Mouse (Mus musculus) testis, adult 2 months (tissue): ENCODE measurements around the gene Zfp94.
A peak's percentile ranks its signal among the peaks of the same experiment; 100 is the strongest.

Experiments used
- CTCF ChIP-seq: fragments of 200-500 bp; IDR thresholded peaks from 2 replicates; pipeline ENCODE4 v1.5.1; 2012; ENCODE audit warnings: low read depth, mild to moderate bottlenecking, inconsistent platforms, low read length, moderate library complexity; ENCODE audit not compliant: control insufficient read depth, insufficient read depth, insufficient replicate concordance
- POLR2A ChIP-seq: fragments of 200-500 bp; IDR thresholded peaks from 2 replicates; pipeline ENCODE4 v1.6.1; 2012; ENCODE audit warnings: low read depth, mild to moderate bottlenecking, inconsistent platforms, low read length, moderate library complexity; ENCODE audit not compliant: control insufficient read depth

DNA sequence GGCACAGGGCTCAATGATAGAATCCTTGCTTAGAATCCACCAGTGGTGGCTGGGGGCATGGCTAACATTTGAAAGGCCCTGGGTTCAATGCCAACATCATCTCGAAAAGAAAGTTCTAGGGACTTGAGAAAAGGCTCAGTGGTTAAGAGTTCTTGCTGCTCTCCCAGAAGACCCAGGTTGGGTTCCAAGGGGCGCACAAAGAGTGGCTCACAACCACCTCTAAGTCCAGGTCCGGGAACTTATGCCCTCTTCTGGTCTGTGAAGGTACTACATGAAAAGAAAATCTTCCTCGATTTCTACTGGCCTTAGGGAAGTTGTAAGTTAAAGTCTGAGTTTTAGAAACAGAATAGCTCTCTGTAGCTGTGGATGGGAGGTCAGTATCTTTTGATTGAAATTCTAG is 30.4 kb downstream of the Zfp94 start:
- peak; percentile 35 for TF ChIP-seq CTCF
- TF ChIP-seq POLR2A = no peak
